Mouse (Mus musculus): ENCODE results near the gene Cyp4f13. TPM values are rescaled to one million over a fixed set of nuclear protein-coding genes. Genes with fewer than 3 reads are reported as not detected.

Gene Cyp4f13
- 21.3 TPM for polyA plus RNA-seq (2014; fragmentation: Illumina TruSeq; extraction: RNeasy Lipid Tissue Mini Kit (QIAGEN cat#74804); ENCODE audit: insufficient read depth, low read depth, low replicate concordance)

GRCm38 (mm10) chr17:32947215-32947914, at the start of gene Cyp4f13:
TSS of gene Cyp4f13 (minus strand) at chr17:32947402.

GRCm38 (mm10) chr17:32992699-32993474, 45.7 kb upstream of the Cyp4f13 start, which contains the start of gene Zfp952:
TSS of gene Zfp952 (plus strand) at chr17:32993129.

GRCm38 (mm10) chr17:32965623-32966290, 18.6 kb upstream of the Cyp4f13 start, which contains the start of gene Zfp472:
TSS of gene Zfp472 (plus strand) at chr17:32965814.

GRCm38 (mm10) chr17:32917131-32917530, 30.1 kb downstream of the Cyp4f13 start, which contains the start of gene Cyp4f14:
TSS of gene Cyp4f14 (minus strand) at chr17:32917342.

GRCm38 (mm10) chr17:32891239-32892180, 55.7 kb downstream of the Cyp4f13 start, which contains the start of gene Zfp870:
TSS of gene Zfp870 (minus strand) at chr17:32891642.

Other genes with a start within 250 kb of the Cyp4f13 start
- gene Zfp871, start 159.1 kb downstream of the Cyp4f13 start, polyA plus RNA-seq (2014; fragmentation: Illumina TruSeq; extraction: RNeasy Lipid Tissue Mini Kit (QIAGEN cat#74804); ENCODE audit: insufficient read depth, low read depth, low replicate concordance), result 5.5 TPM
- gene Zfp811, start 137.5 kb downstream of the Cyp4f13 start, polyA plus RNA-seq (2014; fragmentation: Illumina TruSeq; extraction: RNeasy Lipid Tissue Mini Kit (QIAGEN cat#74804); ENCODE audit: insufficient read depth, low read depth, low replicate concordance), result 0.34 TPM
- 1.4 TPM for gene Zfp799, start 117.1 kb downstream of the Cyp4f13 start, polyA plus RNA-seq (2014; fragmentation: Illumina TruSeq; extraction: RNeasy Lipid Tissue Mini Kit (QIAGEN cat#74804); ENCODE audit: insufficient read depth, low read depth, low replicate concordance)
- gene Zfp870, start 55.8 kb downstream of the Cyp4f13 start, polyA plus RNA-seq (2014; fragmentation: Illumina TruSeq; extraction: RNeasy Lipid Tissue Mini Kit (QIAGEN cat#74804); ENCODE audit: insufficient read depth, low read depth, low replicate concordance), result 2.5 TPM
- gene Cyp4f14, start 30.1 kb downstream of the Cyp4f13 start, polyA plus RNA-seq (2014; fragmentation: Illumina TruSeq; extraction: RNeasy Lipid Tissue Mini Kit (QIAGEN cat#74804); ENCODE audit: insufficient read depth, low read depth, low replicate concordance), result not detected
- 6.2 TPM for gene Zfp472, start 18.4 kb upstream of the Cyp4f13 start, polyA plus RNA-seq (2014; fragmentation: Illumina TruSeq; extraction: RNeasy Lipid Tissue Mini Kit (QIAGEN cat#74804); ENCODE audit: insufficient read depth, low read depth, low replicate concordance)
- gene Zfp952, start 45.7 kb upstream of the Cyp4f13 start, polyA plus RNA-seq (2014; fragmentation: Illumina TruSeq; extraction: RNeasy Lipid Tissue Mini Kit (QIAGEN cat#74804); ENCODE audit: insufficient read depth, low read depth, low replicate concordance), result 7.3 TPM
- 4.0 TPM for gene Zfp763, start 86.0 kb upstream of the Cyp4f13 start, polyA plus RNA-seq (2014; fragmentation: Illumina TruSeq; extraction: RNeasy Lipid Tissue Mini Kit (QIAGEN cat#74804); ENCODE audit: insufficient read depth, low read depth, low replicate concordance)
- not detected for gene 4921501E09Rik, start 120.7 kb upstream of the Cyp4f13 start, polyA plus RNA-seq (2014; fragmentation: Illumina TruSeq; extraction: RNeasy Lipid Tissue Mini Kit (QIAGEN cat#74804); ENCODE audit: insufficient read depth, low read depth, low replicate concordance)
- 3.2 TPM for gene Zfp563, start 141.9 kb upstream of the Cyp4f13 start, polyA plus RNA-seq (2014; fragmentation: Illumina TruSeq; extraction: RNeasy Lipid Tissue Mini Kit (QIAGEN cat#74804); ENCODE audit: insufficient read depth, low read depth, low replicate concordance)
- gene Morc2b, start 192.3 kb upstream of the Cyp4f13 start, polyA plus RNA-seq (2014; fragmentation: Illumina TruSeq; extraction: RNeasy Lipid Tissue Mini Kit (QIAGEN cat#74804); ENCODE audit: insufficient read depth, low read depth, low replicate concordance), result not detected
- not detected for gene Olfr55, start 221.0 kb upstream of the Cyp4f13 start, polyA plus RNA-seq (2014; fragmentation: Illumina TruSeq; extraction: RNeasy Lipid Tissue Mini Kit (QIAGEN cat#74804); ENCODE audit: insufficient read depth, low read depth, low replicate concordance)
- not detected for gene Olfr239, start 243.9 kb upstream of the Cyp4f13 start, polyA plus RNA-seq (2014; fragmentation: Illumina TruSeq; extraction: RNeasy Lipid Tissue Mini Kit (QIAGEN cat#74804); ENCODE audit: insufficient read depth, low read depth, low replicate concordance)